21 mouse cellular contexts compared by ENCODE assay signal in the genomic region with DNA sequence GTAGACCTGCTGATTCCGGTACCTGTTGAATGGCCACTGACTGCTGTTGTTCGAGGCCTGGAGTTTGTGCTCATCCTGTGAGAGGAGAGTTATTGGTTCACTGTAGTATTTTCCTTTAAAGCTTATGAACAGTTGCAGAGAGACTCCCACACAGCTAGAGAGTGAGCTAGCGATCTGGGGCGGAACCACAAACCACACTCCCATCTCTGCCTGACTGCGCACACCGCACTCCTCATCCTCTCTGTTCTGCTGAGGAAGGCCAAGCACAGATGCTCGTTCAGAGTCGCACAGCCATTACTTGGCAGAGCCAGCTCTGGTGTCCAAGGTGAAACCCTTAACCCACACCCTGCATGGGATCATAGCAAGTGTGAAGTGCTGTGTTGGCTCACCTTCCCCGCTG. TPM values are rescaled to one million over a fixed set of nuclear protein-coding genes. Genes with fewer than 3 reads are reported as not detected.
DNase-seq lines count a peak whose midpoint lies in the region.
"Had no signal": no experiment of that assay in that cellular context is flagged by ENCODE, and none has a peak within 500 bp of the region (broad histone marks: within the 10 kb centered on the region; RNA-seq: fewer than 3 reads in every experiment).

No protein-coding gene starts in this region.

- peak; percentile 21 for DNase-seq in layer of hippocampus, adult 11-12 months (ENCODE audit: low spot score)
- no peak for DNase-seq in layer of hippocampus, postnatal 14 days (ENCODE audit: low spot score in 2 of 2)
- peak; percentile 38 for DNase-seq in layer of hippocampus, adult 9-11 months
- no peak for DNase-seq in layer of hippocampus, postnatal 25 days (ENCODE audit: extremely low spot score in 1 of 2, low spot score in 1 of 2)
- peak; percentile 48 for DNase-seq in brain, adult 2 months (ENCODE audit: low read depth, low spot score)
- peak; percentile 32 to 35 for DNase-seq in layer of hippocampus, postnatal 36 days
- DNase-seq: adrenal gland, adult 2 months; adrenal gland, postnatal 14 days; cerebellum, adult 11-12 months; cerebellum, adult 8-10 months; cerebellum, postnatal 10 days; cerebellum, postnatal 36 days; embryo, embryonic 11 days; gastrocnemius, postnatal 36 days; heart, adult 2 months; heart, postnatal 14 days; heart, postnatal 4 days had no signal

RNA-seq across cellular contexts. Expression of a gene that starts 11.1 kb away (rescaled TPM):
- total RNA-seq in layer of hippocampus, postnatal 14 days (2021), result 10 to 100 TPM in 1 of 2 experiments, 1 to 10 TPM in 1; 9.2 to 11.3 TPM
- total RNA-seq in layer of hippocampus, postnatal 25 days (2021), result 1 to 10 TPM; 7.9 to 9.7 TPM
- 1 to 10 TPM; 7.2 to 7.6 TPM for total RNA-seq in layer of hippocampus, postnatal 36 days (2021)
- total RNA-seq: granulocyte monocyte progenitor cell, adult 5-6 weeks; MEL had no signal

RNA-seq across cellular contexts. Expression of a gene that starts 13.3 kb away (rescaled TPM):
- 10 to 100 TPM; 88.3 to 89.8 TPM for total RNA-seq in layer of hippocampus, postnatal 14 days (2021)
- total RNA-seq in layer of hippocampus, postnatal 25 days (2021), result 10 to 100 TPM; 90.3 to 92.3 TPM
- total RNA-seq in layer of hippocampus, postnatal 36 days (2021), result 10 to 100 TPM; 93.0 to 93.1 TPM

RNA-seq across cellular contexts. Expression of a gene that starts 53.1 kb away (rescaled TPM):
- total RNA-seq in layer of hippocampus, postnatal 14 days (2021), result 10 to 100 TPM; 56.7 to 57.8 TPM
- total RNA-seq in layer of hippocampus, postnatal 25 days (2021), result 10 to 100 TPM; 43.5 to 44.3 TPM
- 10 to 100 TPM; 32.4 to 37.7 TPM for total RNA-seq in layer of hippocampus, postnatal 36 days (2021)

RNA-seq across cellular contexts. Expression of a gene that starts 55.8 kb away (rescaled TPM):
- not detected for total RNA-seq in layer of hippocampus, postnatal 14 days (2021)
- not detected for total RNA-seq in layer of hippocampus, postnatal 25 days (2021)
- not detected for total RNA-seq in layer of hippocampus, postnatal 36 days (2021)
- total RNA-seq: adrenal gland, postnatal 4 days; gastrocnemius, postnatal 36 days; granulocyte monocyte progenitor cell, adult 5-6 weeks; heart, adult 2 months; heart, postnatal 14 days; heart, postnatal 4 days; hindbrain, postnatal 0 days; MEL had no signal

Comparison
In these comparisons a context has a peak if more than half of its experiments do, and no peak if none do; other contexts are left out.
1. DNase-seq: peak in layer of hippocampus, adult 11-12 months (single experiment), layer of hippocampus, adult 9-11 months (single experiment), brain, adult 2 months (single experiment) and layer of hippocampus, postnatal 36 days (2 of 2); none in layer of hippocampus, postnatal 14 days (0 of 2) and layer of hippocampus, postnatal 25 days (0 of 2).